Mouse (Mus musculus): ENCODE measurements around the gene 4933430I17Rik. TPM values are rescaled to one million over a fixed set of nuclear protein-coding genes. Genes with fewer than 3 reads are reported as not detected.
A peak's percentile ranks its signal among the peaks of the same experiment; 100 is the strongest.

The 4933430I17Rik gene
- polyA plus RNA-seq, 1 experiment: 0.16 TPM

- 55% methylated on average over 2 of the region's 2 CpGs for WGBS
- DNase-seq (ENCODE audit: low read depth, low spot score): no peak
Observed at GRCm38 (mm10) chr4:62526256-62526655, 1.1 kb downstream of the 4933430I17Rik start.

GRCm38 (mm10) chr4:62527655-62528054 lies 2.5 kb downstream of the 4933430I17Rik start:
- no peak for DNase-seq (ENCODE audit: low read depth, low spot score)
- 90% methylated on average over 4 of the region's 4 CpGs for WGBS

DNA sequence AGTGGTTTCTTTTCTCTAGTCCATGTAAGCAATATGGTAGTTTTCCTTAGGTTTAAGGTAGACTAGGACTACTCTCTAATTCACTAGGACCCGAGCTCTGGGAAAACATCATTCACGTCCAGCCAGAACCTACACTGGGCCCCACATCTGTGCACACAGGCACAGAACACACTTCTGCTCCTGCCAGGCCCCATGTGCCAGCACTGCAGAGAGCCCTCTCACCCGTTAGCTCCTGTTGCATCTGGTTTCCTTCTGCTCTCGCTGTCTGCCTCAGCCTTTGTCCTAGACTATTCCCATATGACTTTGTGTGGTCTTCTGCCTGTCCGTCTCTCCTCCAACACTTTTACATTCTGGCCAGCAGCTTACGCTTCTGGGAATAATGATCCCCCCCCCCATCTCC lies 8.6 kb downstream of the 4933430I17Rik start:
- no peak for DNase-seq (ENCODE audit: low read depth, low spot score)
- 81% methylated on average over 6 of the region's 6 CpGs for WGBS

- DNase-seq (ENCODE audit: low read depth, low spot score): no peak
Observed at GRCm38 (mm10) chr4:62541802-62542201, 16.6 kb downstream of the 4933430I17Rik start.

GRCm38 (mm10) chr4:62543782-62544181 lies 18.6 kb downstream of the 4933430I17Rik start:
- no peak for DNase-seq (ENCODE audit: low read depth, low spot score)
- 87% methylated on average over 6 of the region's 6 CpGs for WGBS

More at GRCm38 (mm10) chr4:62541802-62542201, 16.6 kb downstream of the 4933430I17Rik start:
- 77% methylated on average over 3 of the region's 3 CpGs for WGBS

GRCm38 (mm10) chr4:62544801-62545200 lies 19.6 kb downstream of the 4933430I17Rik start:
- no peak for DNase-seq (ENCODE audit: low read depth, low spot score)

GRCm38 (mm10) chr4:62551966-62552365 lies 26.8 kb downstream of the 4933430I17Rik start:
- no peak for DNase-seq (ENCODE audit: low read depth, low spot score)
- 71% methylated on average over 7 of the region's 7 CpGs for WGBS

- no peak for DNase-seq (ENCODE audit: low read depth, low spot score)
- WGBS: 37% methylated on average over 3 of the region's 3 CpGs
Observed at GRCm38 (mm10) chr4:62557436-62557835, 32.3 kb downstream of the 4933430I17Rik start.

DNA sequence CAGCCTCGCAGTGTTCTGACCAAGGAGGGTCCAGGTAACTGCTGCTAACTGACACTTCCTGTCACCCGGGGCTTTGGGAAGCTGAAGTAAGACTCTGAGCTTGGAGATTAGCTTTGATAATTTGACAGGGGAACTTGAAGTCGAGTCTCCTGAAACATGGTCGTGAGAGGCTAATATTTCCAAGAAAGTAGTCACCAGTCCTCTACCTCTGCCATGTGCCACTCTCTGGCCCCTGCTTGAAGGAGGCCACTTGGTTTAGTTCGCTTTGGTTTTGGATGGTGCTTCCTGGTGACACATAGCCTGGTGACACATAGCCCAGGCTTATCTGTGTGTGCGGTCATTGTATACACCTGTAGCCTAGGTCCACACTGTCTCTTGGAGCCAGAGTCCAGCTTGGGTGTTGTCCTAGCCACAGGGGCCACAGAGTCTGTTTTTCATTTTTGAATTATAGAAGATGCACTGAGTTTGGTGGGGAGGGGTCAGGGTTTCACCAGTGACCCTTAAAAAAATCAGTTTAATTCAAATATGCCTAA lies 34.7 kb downstream of the 4933430I17Rik start, which contains the start of gene Rgs3:
TSS of gene Rgs3 (plus strand) at position 51 of the 533 bp plus-strand sequence.
- WGBS: 47% methylated on average over 6 of the region's 6 CpGs
- no peak for DNase-seq (ENCODE audit: low read depth, low spot score)

GRCm38 (mm10) chr4:62560963-62561629 lies 35.9 kb downstream of the 4933430I17Rik start:
- DNase-seq (ENCODE audit: low read depth, low spot score): peak; percentile 58
- WGBS: 23% methylated on average over 4 of the region's 4 CpGs

- 67% methylated on average over 3 of the region's 3 CpGs for WGBS
- no peak for DNase-seq (ENCODE audit: low read depth, low spot score)
Observed at GRCm38 (mm10) chr4:62561630-62562001, 36.4 kb downstream of the 4933430I17Rik start.

- WGBS: 67% methylated on average over 4 of the region's 4 CpGs
- DNase-seq (ENCODE audit: low read depth, low spot score): no peak
Observed at GRCm38 (mm10) chr4:62562006-62562405, 36.8 kb downstream of the 4933430I17Rik start.

DNA sequence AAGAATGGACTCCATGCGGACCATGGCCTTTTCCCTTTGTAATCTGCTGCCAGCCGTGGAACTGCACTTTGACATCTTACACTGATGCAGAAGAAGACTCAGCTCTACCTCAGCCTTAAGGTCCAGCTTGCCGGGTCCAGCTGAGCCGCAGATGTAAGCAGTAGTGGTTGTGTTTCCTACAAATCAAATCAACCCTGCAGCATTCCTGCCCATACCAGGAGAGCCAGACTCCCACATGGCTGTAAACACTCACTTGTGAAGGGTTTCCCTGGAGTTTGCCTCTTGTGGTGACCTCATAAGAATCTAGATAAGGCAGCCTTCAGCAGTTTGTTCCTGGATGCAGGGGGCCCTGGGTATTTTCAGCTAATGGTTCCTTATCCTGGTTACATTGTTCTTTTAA lies 41.4 kb downstream of the 4933430I17Rik start:
- DNase-seq (ENCODE audit: low read depth, low spot score): no peak
- 75% methylated on average over 4 of the region's 4 CpGs for WGBS

GRCm38 (mm10) chr4:62567696-62568095 lies 42.5 kb downstream of the 4933430I17Rik start:
- no peak for DNase-seq (ENCODE audit: low read depth, low spot score)
- 88% methylated on average over 6 of the region's 6 CpGs for WGBS

DNA sequence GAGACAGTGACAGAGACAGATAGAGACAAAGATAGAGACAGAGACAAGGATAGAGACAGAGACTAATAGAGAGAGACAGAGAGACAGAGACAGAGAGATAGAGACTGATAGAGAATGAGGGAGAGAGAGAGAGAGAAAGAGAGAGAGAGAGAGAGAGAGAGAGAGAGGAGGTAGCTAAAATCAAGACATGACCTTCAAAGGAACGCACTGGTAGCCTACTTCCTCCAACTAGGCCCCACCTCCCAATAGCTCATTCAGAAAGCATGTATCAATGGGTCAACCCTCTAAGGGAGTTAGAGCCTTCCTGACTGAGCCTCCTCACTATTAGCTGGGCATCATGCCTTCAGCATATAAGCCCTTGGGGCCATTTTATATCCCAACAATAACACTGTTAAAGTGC lies 43.2 kb downstream of the 4933430I17Rik start:
- WGBS: 47% methylated on average over 1 of the region's 1 CpGs
- no peak for DNase-seq (ENCODE audit: low read depth, low spot score)

- DNase-seq (ENCODE audit: low read depth, low spot score): no peak
- WGBS: 94% methylated on average over 5 of the region's 5 CpGs
Observed at GRCm38 (mm10) chr4:62569603-62570002, 44.4 kb downstream of the 4933430I17Rik start.

- DNase-seq (ENCODE audit: low read depth, low spot score): no peak
- 69% methylated on average over 5 of the region's 5 CpGs for WGBS
Observed at GRCm38 (mm10) chr4:62570029-62570428, 44.9 kb downstream of the 4933430I17Rik start.

GRCm38 (mm10) chr4:62582365-62583264 lies 57.4 kb downstream of the 4933430I17Rik start:
- no peak for DNase-seq (ENCODE audit: low read depth, low spot score)
- 20% methylated on average over 18 of the region's 18 CpGs for WGBS

- peak; percentile 70 for DNase-seq (ENCODE audit: low read depth, low spot score)
- 5% methylated on average over 42 of the region's 42 CpGs for WGBS
Observed at GRCm38 (mm10) chr4:62583265-62584092, 58.3 kb downstream of the 4933430I17Rik start.

DNA sequence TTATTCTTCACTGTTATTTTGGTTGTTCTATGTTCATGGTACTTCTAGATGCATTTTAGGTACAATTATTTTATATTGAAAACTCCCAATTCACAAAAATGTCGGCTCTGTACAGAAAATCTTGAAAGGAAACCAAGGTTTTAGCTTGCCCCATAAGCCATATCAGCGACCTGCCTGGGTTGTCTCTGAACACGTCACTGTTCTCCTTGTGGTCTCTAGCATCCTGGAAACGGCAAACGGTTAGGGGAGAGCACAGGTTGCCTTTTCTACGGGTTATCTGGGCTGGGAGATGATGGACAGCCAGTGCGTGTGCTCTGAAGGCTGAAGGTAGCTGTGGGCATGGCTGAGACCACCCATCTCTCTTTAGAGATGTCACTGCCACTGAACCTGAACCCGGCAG lies 61.9 kb downstream of the 4933430I17Rik start:
- WGBS: 94% methylated on average over 8 of the region's 8 CpGs
- no peak for DNase-seq (ENCODE audit: low read depth, low spot score)

Data from large intestine, adult 2 months (tissue).